Mouse (Mus musculus): ENCODE results near the gene Map1a.

The Map1a gene

DNA sequence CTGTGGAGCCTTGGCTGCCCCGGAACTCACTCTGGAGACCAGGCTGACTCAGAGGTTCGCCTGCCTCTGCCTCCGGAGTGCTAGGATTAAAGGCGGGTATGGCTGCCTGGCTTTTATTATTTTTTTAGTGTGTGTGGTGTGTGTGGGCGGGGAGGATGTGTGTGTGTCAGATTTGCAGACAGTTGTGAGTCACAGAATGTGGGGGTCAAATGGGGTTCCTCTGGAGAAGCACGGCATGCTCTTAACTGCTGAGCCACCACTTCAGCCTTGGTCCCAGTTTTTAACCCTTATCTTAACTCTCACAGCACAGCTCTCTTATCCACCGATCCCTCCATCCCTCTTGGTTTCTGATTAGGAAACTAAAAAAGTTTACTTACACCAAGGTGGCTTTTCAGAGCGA is 26.9 kb downstream of the Map1a start:
- no peak for DNase-seq

DNA sequence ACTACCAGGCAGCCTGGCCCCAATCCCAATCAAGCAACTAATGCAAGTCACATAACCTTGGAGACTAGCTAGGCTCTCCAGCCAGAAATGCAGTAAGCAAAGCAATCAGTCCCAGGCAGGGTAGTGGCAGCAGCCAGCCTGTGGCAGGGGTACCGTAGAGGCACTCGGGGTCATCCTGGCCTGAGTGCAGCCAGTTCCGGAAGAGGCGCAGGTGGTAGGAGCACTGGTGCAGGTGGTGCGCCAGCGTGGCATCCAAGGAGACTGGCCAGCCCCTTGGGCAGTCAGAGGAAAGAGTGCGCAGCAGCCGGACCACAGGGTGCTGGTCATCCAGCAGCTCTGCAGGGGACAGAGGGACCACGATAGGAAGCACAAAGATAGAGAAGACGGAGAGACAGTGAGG is 33.6 kb downstream of the Map1a start:
- no peak for DNase-seq

DNA sequence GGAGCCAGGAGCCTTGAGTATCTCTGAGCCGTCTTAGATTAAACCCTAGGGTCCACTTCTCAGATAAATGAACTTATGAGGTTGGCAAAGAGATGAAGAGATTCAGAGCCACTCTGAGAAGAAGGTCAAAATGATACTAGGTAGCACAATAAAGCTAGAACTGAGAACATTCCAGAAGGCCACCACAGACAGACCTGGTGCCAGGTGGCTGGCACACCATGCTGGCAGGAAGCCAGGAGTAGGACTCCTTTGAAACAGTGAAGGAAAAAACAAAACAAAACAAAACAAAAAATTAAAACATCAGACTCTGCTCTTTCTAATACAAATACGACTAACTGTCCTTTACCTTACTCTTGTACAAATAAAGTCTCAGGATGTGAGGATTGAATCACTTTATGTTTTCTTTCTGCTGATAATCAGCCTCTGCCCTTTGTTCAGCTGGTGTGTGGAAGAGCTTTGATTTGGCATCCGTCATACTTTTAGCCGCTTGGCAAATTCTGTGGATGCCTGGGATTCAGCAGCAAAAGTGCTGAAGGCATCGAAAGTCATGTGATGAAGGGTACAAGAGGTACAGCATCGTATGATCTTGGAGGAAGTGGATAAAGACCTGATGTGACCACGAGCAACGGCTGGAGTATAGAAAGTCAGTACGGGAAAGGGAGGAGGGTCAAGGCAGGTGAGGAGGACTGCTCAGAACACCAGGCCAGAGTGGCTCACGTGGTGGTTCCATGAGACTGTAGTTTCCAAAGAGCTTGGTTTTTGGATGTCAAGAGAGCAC is 34.5 kb downstream of the Map1a start:
- DNase-seq: peak; percentile 28 to 40

- no peak for DNase-seq
Observed at GRCm38 (mm10) chr2:121329492-121329891, 40.1 kb downstream of the Map1a start.

DNA sequence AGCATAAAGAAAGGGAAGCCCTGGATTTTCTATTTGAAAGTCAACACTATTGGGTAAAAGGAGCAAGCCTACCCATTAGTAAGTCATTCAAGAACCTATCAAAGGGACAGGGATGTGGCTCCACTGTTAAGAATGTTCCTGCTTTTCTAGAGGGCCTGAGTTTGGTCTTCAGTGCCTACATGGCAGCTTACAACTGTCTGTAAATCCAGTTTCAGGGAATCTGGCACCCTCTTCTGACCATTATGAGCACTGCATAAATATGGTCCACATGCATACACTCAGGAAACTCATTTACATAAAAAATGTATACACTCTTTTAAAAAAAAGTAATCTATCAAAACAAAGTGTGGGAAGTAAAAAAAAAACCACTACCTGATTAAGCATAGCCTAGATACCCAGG is 49.7 kb downstream of the Map1a start:
- DNase-seq: peak in 1 of 2 experiments; percentile 8

GRCm38 (mm10) chr2:121353156-121353555 is 63.8 kb downstream of the Map1a start:
- DNase-seq: no peak

DNA sequence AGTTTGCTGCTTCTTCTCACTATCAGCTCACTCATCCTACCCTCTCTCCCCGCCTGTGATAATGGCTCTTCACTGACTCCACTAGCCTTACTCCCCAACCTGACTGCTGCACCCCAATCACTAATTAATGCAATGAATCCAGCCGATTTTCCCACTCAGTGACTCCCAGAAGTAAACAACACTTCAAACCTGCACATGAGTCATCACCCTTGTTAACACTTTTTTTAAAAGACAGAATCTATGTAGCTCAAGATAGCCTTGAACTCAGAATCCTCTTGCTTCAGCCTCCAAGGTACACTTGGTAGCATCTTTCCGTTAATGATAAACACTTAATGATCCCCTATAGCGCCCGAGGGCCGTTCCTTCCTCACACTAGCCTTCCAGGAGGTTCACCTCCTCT is 65.0 kb downstream of the Map1a start:
- DNase-seq: peak in 1 of 2 experiments; percentile 9

DNA sequence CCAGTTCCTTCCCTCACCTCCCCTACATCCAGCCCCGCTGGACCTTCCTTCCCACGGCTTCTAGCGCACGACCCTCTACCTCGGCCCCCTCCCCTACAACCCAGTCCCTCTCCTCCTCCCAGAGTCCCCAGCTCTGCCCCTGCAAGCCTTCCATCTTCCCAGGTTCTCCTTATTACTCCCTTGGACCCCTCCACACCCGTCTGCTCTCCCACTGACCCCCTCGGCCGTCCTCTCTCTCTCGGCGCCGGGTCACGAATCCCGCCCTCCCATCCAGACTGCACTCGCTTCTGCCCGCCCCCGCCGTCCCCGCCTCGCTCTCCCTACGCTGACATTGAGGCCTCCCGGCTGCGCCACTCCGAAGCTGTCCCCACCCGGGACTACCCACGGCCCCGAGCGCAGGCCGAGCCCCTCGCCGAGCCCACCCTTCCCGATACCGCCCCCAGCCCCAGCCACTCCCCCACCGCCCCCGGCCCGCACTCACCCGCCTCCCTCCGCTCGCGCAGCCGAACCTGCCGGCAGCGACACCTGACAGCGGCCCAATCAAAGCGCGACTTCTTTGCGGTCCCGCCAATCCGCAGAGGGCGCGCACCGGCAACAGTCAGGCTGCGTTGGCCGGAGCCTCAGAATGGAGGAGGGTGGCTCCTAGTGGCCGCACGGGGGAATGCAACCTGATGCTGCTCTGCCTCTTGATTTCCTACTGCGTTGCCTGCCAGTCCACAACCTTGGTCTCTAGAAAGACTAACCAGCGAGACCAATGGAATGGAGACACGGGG is 65.6 kb downstream of the Map1a start, which contains the start of gene Ppip5k1:
TSS of gene Ppip5k1 (minus strand) at position 577 of the 773 bp plus-strand sequence.
- peak; percentile 97 to 98 for DNase-seq

DNA sequence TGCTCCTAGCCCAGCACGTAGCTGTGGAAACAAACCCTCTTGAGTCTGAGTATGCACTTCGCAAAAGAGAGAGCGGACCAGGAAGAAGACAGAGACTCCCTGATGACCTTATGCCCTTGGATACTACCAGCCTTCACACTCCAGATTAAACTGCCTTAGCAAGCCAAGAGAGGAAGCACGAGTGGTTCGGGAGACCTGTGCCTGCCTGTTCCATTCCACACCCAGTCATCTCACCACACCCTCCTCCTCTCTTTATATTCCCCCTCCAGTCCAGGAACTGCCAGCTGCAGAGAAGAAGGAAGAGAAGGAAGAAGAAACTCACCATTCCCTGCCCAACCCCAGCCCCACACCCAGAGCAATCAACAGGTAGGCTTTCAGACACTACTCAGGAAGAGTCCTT is 68.1 kb downstream of the Map1a start, which contains the start of gene Ckmt1:
TSS of gene Ckmt1 (plus strand) at position 221 of the 400 bp plus-strand sequence.
- DNase-seq: peak in 1 of 2 experiments; percentile 18

- DNase-seq: no peak
Observed at GRCm38 (mm10) chr2:121357961-121358360, 68.6 kb downstream of the Map1a start.

DNA sequence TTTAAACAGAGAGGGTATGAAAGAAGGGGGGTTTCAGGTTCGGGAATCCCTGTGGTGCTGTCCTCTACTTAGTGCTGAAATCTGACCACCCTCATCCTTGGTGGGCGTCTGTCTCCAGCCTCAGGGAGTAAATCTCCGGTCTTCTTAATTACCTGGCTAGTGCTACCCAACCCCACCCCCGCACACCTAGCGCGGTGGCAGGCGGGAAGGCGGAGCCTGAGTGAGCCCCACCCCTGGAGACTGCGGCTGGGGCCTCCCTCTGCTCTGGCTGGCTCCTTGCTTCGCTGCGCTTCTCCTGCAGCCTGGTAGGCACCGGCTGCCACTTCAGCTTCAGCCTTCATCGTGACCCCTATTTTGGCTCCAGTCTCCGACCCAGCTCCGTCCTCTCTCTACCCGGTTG is 69.0 kb downstream of the Map1a start:
- peak; percentile 77 to 83 for DNase-seq

GRCm38 (mm10) chr2:121359461-121359860 is 70.1 kb downstream of the Map1a start:
- DNase-seq: no peak

All from kidney, adult 8-10 months (tissue).